Mouse (Mus musculus) cortical plate, adult 2 months (tissue): ENCODE data around the gene Cbr2.

Experiments
- CTCF ChIP-seq: fragments of 200-500 bp; IDR thresholded peaks from 2 replicates; pipeline ENCODE4 v1.5.1; 2011; ENCODE audit warnings: mild to moderate bottlenecking, control low read depth, low read length; ENCODE audit not compliant: insufficient read depth; ENCODE audit errors: extremely low read depth
- POLR2A ChIP-seq: fragments of 200-500 bp; IDR thresholded peaks from 2 replicates; pipeline ENCODE4 v1.6.1; 2011; ENCODE audit warnings: mild to moderate bottlenecking, low read length, control low read depth; ENCODE audit not compliant: insufficient read depth; ENCODE audit errors: extremely low read depth

DNA sequence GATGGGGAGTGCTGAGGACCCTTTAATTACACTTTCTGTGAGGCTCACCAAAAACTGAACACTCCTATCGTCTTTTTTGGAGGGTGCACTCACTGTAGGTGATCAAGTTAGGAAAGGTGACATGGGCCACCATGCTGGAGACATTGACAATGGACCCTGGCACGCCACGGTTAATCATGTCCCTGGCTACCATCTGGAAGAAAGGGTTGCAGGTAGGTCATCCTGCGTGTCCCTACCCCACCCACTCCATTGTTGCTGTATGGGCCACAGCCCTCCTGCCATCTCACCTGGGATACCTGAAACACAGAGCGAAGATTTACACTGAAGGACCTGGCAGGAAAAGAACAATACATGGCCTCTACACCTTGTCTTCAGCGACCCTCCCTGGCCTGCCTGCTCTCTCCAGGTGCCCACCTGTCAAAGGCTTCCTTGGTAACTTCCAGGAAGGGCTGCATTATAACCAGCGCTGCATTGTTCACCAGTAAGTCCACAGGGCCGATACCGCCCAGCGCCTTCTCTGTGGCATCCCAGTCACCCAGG lies 1.5 kb downstream of the Cbr2 start:
- TF ChIP-seq CTCF: no peak
- no peak for TF ChIP-seq POLR2A
